Mouse (Mus musculus): ENCODE data around the gene Fam122a.

The Fam122a gene

GRCm38 (mm10) chr19:24476929-24477882, at the start of gene Fam122a:
TSS of gene Fam122a (minus strand) at chr19:24477356.
- DNase-seq (ENCODE audit: low spot score) = peak; percentile 90

GRCm38 (mm10) chr19:24523476-24524313, 46.5 kb upstream of the Fam122a start:
- DNase-seq (ENCODE audit: low spot score) = no peak

- DNase-seq (ENCODE audit: low spot score) = no peak
Observed at GRCm38 (mm10) chr19:24521997-24522396, 44.8 kb upstream of the Fam122a start.

- no peak for DNase-seq (ENCODE audit: low spot score)
Observed at GRCm38 (mm10) chr19:24521146-24521545, 44.0 kb upstream of the Fam122a start.

GRCm38 (mm10) chr19:24519732-24520409, 42.7 kb upstream of the Fam122a start:
- no peak for DNase-seq (ENCODE audit: low spot score)

- no peak for DNase-seq (ENCODE audit: low spot score)
Observed at GRCm38 (mm10) chr19:24518384-24518783, 41.2 kb upstream of the Fam122a start.

GRCm38 (mm10) chr19:24517057-24517456, 39.9 kb upstream of the Fam122a start:
- peak; percentile 44 for DNase-seq (ENCODE audit: low spot score)

- DNase-seq (ENCODE audit: low spot score) = no peak
Observed at GRCm38 (mm10) chr19:24515941-24516340, 38.8 kb upstream of the Fam122a start.

GRCm38 (mm10) chr19:24514661-24515642, 37.8 kb upstream of the Fam122a start:
- no peak for DNase-seq (ENCODE audit: low spot score)

GRCm38 (mm10) chr19:24513105-24513843, 36.1 kb upstream of the Fam122a start:
- peak; percentile 46 for DNase-seq (ENCODE audit: low spot score)

- no peak for DNase-seq (ENCODE audit: low spot score)
Observed at GRCm38 (mm10) chr19:24511939-24512338, 34.8 kb upstream of the Fam122a start.

GRCm38 (mm10) chr19:24509391-24509790, 32.2 kb upstream of the Fam122a start:
- peak; percentile 32 for DNase-seq (ENCODE audit: low spot score)

- no peak for DNase-seq (ENCODE audit: low spot score)
Observed at GRCm38 (mm10) chr19:24508087-24508767, 31.1 kb upstream of the Fam122a start.

- DNase-seq (ENCODE audit: low spot score) = no peak
Observed at GRCm38 (mm10) chr19:24502736-24503421, 25.7 kb upstream of the Fam122a start.

- DNase-seq (ENCODE audit: low spot score) = no peak
Observed at GRCm38 (mm10) chr19:24501525-24501924, 24.4 kb upstream of the Fam122a start.

- no peak for DNase-seq (ENCODE audit: low spot score)
Observed at GRCm38 (mm10) chr19:24500431-24500830, 23.3 kb upstream of the Fam122a start.

- no peak for DNase-seq (ENCODE audit: low spot score)
Observed at GRCm38 (mm10) chr19:24499291-24499690, 22.1 kb upstream of the Fam122a start.

GRCm38 (mm10) chr19:24493887-24494286, 16.7 kb upstream of the Fam122a start:
- no peak for DNase-seq (ENCODE audit: low spot score)

- no peak for DNase-seq (ENCODE audit: low spot score)
Observed at GRCm38 (mm10) chr19:24491824-24492223, 14.7 kb upstream of the Fam122a start.
